Mouse (Mus musculus): ENCODE measurements around the gene Guca2b. TPM values are rescaled to one million over a fixed set of nuclear protein-coding genes. Genes with fewer than 3 reads are reported as not detected.

The Guca2b gene
- polyA plus RNA-seq, 1 experiment from 2014 or later: not detected

DNA sequence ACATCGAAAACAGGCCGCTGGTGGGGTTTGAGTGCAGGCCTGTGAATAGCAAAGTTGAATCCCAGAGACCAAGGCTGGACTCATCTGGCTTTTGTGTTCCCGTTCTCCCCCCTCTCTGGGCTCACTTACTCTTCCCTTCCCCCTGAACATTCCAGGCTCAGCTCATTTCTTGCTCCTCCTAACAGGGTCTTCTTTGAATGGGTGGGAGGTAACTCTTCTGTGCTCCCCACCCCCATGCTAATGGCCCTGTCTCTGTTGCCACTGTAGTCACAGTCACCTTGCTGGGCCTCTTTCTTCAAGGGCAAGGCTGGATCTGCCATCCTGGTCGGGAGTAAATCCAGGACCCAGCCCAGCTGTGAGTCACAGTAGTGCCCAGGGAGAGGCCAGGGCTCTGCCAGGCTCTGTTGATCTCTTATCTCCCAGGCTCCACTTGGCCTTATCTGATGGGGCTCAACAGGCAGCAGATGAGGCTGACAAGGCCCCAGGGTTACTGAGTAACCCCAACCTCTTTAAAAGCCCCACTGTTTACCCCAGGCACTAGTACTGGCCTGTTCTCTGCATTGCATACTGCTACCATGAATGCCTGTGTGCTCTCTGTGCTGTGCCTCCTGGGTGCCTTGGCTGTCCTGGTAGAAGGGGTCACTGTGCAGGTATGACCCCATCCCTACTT, 21.4 kb downstream of the Guca2b start, which contains the start of gene Guca2a:
Gene Guca2a, plus strand, starts transcription at position 529 of the 670 bp plus-strand sequence.
- Histone ChIP-seq H3K4me3 (ENCODE audit: low read depth, low read length) (no peak within 1 kb of the TSS), H3K36me3 (ENCODE audit: control insufficient read depth, insufficient read depth, low read length) (no peaks in the 10 kb centered on the region), H3K9ac (ENCODE audit: low read length) (no peak within 1 kb of the TSS), H3K9me3 (ENCODE audit: control insufficient read depth, low read length) (no peaks in the 10 kb centered on the region), H3K27ac (ENCODE audit: low read depth, low read length) (no peak within 1 kb of the TSS), H3K27me3 (ENCODE audit: control insufficient read depth, insufficient read depth, low read length) (no peaks in the 10 kb centered on the region), H3K4me2 (ENCODE audit: low read depth, low read length, severe bottlenecking) (no peak within 1 kb of the TSS), H3K4me1 (replicated peaks; ENCODE audit: control insufficient read depth, insufficient read depth, low read length) (no peaks in the 10 kb centered on the region; the same call in 1 of the 2 replicates)
- ATAC-seq (replicated peaks; ENCODE audit: low FRiP score) (no peak), DNase-seq (ENCODE audit: low spot score) (no peak)
- WGBS: 81% methylated on average over 4 of the region's 4 CpGs

- ATAC-seq (replicated peaks; ENCODE audit: low FRiP score) (no peak), DNase-seq (ENCODE audit: low spot score) (no peak)
- H3K36me3 ChIP-seq (ENCODE audit: control insufficient read depth, insufficient read depth, low read length): no peaks in the 10 kb centered on the region
- no peaks in the 10 kb centered on the region; the same call in 1 of the 2 replicates for H3K4me1 ChIP-seq (replicated peaks; ENCODE audit: control insufficient read depth, insufficient read depth, low read length)
- no peak overlapping the region for H3K4me2 ChIP-seq (ENCODE audit: low read depth, low read length, severe bottlenecking)
- H3K9me3 ChIP-seq (ENCODE audit: control insufficient read depth, low read length): no peaks in the 10 kb centered on the region
- no peak overlapping the region for H3K4me3 ChIP-seq (ENCODE audit: low read depth, low read length)
- H3K27me3 ChIP-seq (ENCODE audit: control insufficient read depth, insufficient read depth, low read length): no peaks in the 10 kb centered on the region
- no peak overlapping the region for H3K27ac ChIP-seq (ENCODE audit: low read depth, low read length)
- no peak overlapping the region for H3K9ac ChIP-seq (ENCODE audit: low read length)
- 90% methylated on average over 7 of the region's 7 CpGs for WGBS
Measured at GRCm38 (mm10) chr4:119636731-119637130, 22.0 kb downstream of the Guca2b start.

- H3K4me2 ChIP-seq (ENCODE audit: low read depth, low read length, severe bottlenecking): no peak overlapping the region
- DNase-seq (ENCODE audit: low spot score): no peak
- no peaks in the 10 kb centered on the region; the same call in 1 of the 2 replicates for H3K4me1 ChIP-seq (replicated peaks; ENCODE audit: control insufficient read depth, insufficient read depth, low read length)
- no peaks in the 10 kb centered on the region for H3K9me3 ChIP-seq (ENCODE audit: control insufficient read depth, low read length)
- H3K4me3 ChIP-seq (ENCODE audit: low read depth, low read length): no peak overlapping the region
- no peaks in the 10 kb centered on the region for H3K36me3 ChIP-seq (ENCODE audit: control insufficient read depth, insufficient read depth, low read length)
- H3K27ac ChIP-seq (ENCODE audit: low read depth, low read length): no peak overlapping the region
- H3K9ac ChIP-seq (ENCODE audit: low read length): no peak overlapping the region
- WGBS: 84% methylated on average over 8 of the region's 8 CpGs
- no peaks in the 10 kb centered on the region for H3K27me3 ChIP-seq (ENCODE audit: control insufficient read depth, insufficient read depth, low read length)
- no peak for ATAC-seq (replicated peaks; ENCODE audit: low FRiP score)
Measured at GRCm38 (mm10) chr4:119635686-119636085, 23.1 kb downstream of the Guca2b start.

- no peaks in the 10 kb centered on the region for H3K27me3 ChIP-seq (ENCODE audit: control insufficient read depth, insufficient read depth, low read length)
- H3K4me3 ChIP-seq (ENCODE audit: low read depth, low read length): no peak overlapping the region
- H3K9me3 ChIP-seq (ENCODE audit: control insufficient read depth, low read length): no peaks in the 10 kb centered on the region
- no peak overlapping the region for H3K4me2 ChIP-seq (ENCODE audit: low read depth, low read length, severe bottlenecking)
- H3K27ac ChIP-seq (ENCODE audit: low read depth, low read length): no peak overlapping the region
- H3K9ac ChIP-seq (ENCODE audit: low read length): no peak overlapping the region
- H3K4me1 ChIP-seq (replicated peaks; ENCODE audit: control insufficient read depth, insufficient read depth, low read length): no peaks in the 10 kb centered on the region; the same call in 1 of the 2 replicates
- no peaks in the 10 kb centered on the region for H3K36me3 ChIP-seq (ENCODE audit: control insufficient read depth, insufficient read depth, low read length)
- ATAC-seq (replicated peaks; ENCODE audit: low FRiP score): no peak
- DNase-seq (ENCODE audit: low spot score): no peak
- WGBS: 78% methylated on average over 6 of the region's 6 CpGs
Measured at GRCm38 (mm10) chr4:119634908-119635660, 23.7 kb downstream of the Guca2b start.

GRCm38 (mm10) chr4:119633948-119634347, 24.8 kb downstream of the Guca2b start:
- Histone ChIP-seq H3K4me3 (ENCODE audit: low read depth, low read length) (no peak overlapping the region), H3K36me3 (ENCODE audit: control insufficient read depth, insufficient read depth, low read length) (no peaks in the 10 kb centered on the region), H3K27ac (ENCODE audit: low read depth, low read length) (no peak overlapping the region), H3K4me2 (ENCODE audit: low read depth, low read length, severe bottlenecking) (no peak overlapping the region), H3K27me3 (ENCODE audit: control insufficient read depth, insufficient read depth, low read length) (no peaks in the 10 kb centered on the region), H3K9ac (ENCODE audit: low read length) (no peak overlapping the region), H3K9me3 (ENCODE audit: control insufficient read depth, low read length) (no peaks in the 10 kb centered on the region), H3K4me1 (replicated peaks; ENCODE audit: control insufficient read depth, insufficient read depth, low read length) (no peaks in the 10 kb centered on the region; the same call in 1 of the 2 replicates)
- no peak for DNase-seq (ENCODE audit: low spot score)
- no peak for ATAC-seq (replicated peaks; ENCODE audit: low FRiP score)
- WGBS: 94% methylated on average over 3 of the region's 3 CpGs

- no peak for DNase-seq (ENCODE audit: low spot score)
- Histone ChIP-seq H3K4me1 (replicated peaks; ENCODE audit: control insufficient read depth, insufficient read depth, low read length) (no peaks in the 10 kb centered on the region; the same call in 1 of the 2 replicates), H3K9me3 (ENCODE audit: control insufficient read depth, low read length) (no peaks in the 10 kb centered on the region), H3K27ac (ENCODE audit: low read depth, low read length) (no peak overlapping the region), H3K4me2 (ENCODE audit: low read depth, low read length, severe bottlenecking) (no peak overlapping the region), H3K4me3 (ENCODE audit: low read depth, low read length) (no peak overlapping the region), H3K9ac (ENCODE audit: low read length) (no peak overlapping the region), H3K27me3 (ENCODE audit: control insufficient read depth, insufficient read depth, low read length) (no peaks in the 10 kb centered on the region), H3K36me3 (ENCODE audit: control insufficient read depth, insufficient read depth, low read length) (no peaks in the 10 kb centered on the region)
- ATAC-seq (replicated peaks; ENCODE audit: low FRiP score): no peak
- WGBS: 73% methylated on average over 7 of the region's 7 CpGs
Measured at GRCm38 (mm10) chr4:119633342-119633741, 25.4 kb downstream of the Guca2b start.

DNA sequence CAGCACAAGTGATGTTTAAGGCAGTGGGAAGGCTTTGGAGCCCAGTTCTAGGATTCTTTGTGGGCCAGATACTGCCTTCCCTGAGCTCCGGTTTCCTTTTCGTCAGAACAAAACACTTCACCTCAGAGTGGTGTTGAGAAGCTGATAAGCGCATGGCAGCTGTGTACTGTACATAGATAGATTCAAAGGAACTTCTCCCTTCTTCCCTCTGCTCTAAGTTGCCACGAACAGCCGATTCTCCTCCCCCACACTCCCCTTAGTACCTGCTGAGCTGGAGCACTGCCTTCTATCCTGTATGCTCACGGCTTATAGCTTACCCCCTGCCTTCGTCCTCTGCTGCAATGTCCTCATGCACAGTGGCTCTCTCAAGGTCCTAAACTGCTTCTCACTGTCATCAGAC, 26.0 kb downstream of the Guca2b start:
- no peaks in the 10 kb centered on the region for H3K9me3 ChIP-seq (ENCODE audit: control insufficient read depth, low read length)
- no peak for ATAC-seq (replicated peaks; ENCODE audit: low FRiP score)
- no peak overlapping the region for H3K4me2 ChIP-seq (ENCODE audit: low read depth, low read length, severe bottlenecking)
- H3K4me3 ChIP-seq (ENCODE audit: low read depth, low read length): no peak overlapping the region
- no peak overlapping the region for H3K9ac ChIP-seq (ENCODE audit: low read length)
- WGBS: 59% methylated on average over 7 of the region's 7 CpGs
- H3K27ac ChIP-seq (ENCODE audit: low read depth, low read length): no peak overlapping the region
- no peaks in the 10 kb centered on the region for H3K36me3 ChIP-seq (ENCODE audit: control insufficient read depth, insufficient read depth, low read length)
- no peaks in the 10 kb centered on the region for H3K27me3 ChIP-seq (ENCODE audit: control insufficient read depth, insufficient read depth, low read length)
- no peaks in the 10 kb centered on the region; the same call in 1 of the 2 replicates for H3K4me1 ChIP-seq (replicated peaks; ENCODE audit: control insufficient read depth, insufficient read depth, low read length)
- DNase-seq (ENCODE audit: low spot score): no peak

DNA sequence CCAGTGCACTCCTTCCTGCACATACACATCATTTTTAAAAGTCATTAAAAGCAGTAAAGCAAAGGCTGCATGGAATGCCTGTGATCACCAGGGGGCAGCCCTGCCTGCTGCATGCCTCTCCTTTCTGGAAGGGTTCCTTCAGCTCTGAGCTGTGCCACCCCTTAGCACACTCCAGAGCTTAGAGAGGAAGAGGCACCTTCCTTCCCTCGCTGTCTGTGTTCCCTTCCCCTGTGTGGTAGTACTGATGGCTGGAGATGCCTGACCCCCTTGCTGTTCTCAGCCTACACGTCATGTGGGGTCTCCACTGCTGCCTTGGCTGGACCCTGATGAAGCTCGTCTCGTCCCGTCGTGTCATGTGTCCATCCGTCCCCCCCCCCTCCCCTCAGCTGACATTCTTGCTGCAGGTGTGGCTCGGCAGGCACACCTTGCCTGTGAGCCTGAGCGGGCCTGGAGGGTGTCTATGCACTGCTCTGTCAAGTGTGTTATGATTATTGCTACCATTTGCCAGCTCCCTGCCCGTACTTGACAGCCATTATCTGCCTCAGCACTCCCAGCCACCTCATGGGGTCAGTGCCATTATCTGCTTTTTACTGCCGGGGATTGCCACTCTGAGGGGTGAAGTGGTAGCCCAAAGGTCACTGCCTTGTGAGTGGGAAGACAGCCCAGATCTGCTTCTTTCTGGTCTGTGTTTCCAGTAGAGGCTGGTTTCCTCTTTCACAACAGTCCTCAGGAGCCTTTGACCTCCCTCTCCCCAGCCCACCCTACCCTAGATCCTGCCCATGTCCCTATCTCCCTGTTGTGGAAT, 27.4 kb downstream of the Guca2b start:
- H3K36me3 ChIP-seq (ENCODE audit: control insufficient read depth, insufficient read depth, low read length): no peaks in the 10 kb centered on the region
- no peaks in the 10 kb centered on the region for H3K27me3 ChIP-seq (ENCODE audit: control insufficient read depth, insufficient read depth, low read length)
- 83% methylated on average over 11 of the region's 11 CpGs for WGBS
- DNase-seq (ENCODE audit: low spot score) (peak; percentile 48), ATAC-seq (replicated peaks; ENCODE audit: low FRiP score) (no peak)
- H3K4me3 ChIP-seq (ENCODE audit: low read depth, low read length): no peak overlapping the region
- H3K27ac ChIP-seq (ENCODE audit: low read depth, low read length): no peak overlapping the region
- H3K9me3 ChIP-seq (ENCODE audit: control insufficient read depth, low read length): no peaks in the 10 kb centered on the region
- no peak overlapping the region for H3K4me2 ChIP-seq (ENCODE audit: low read depth, low read length, severe bottlenecking)
- H3K4me1 ChIP-seq (replicated peaks; ENCODE audit: control insufficient read depth, insufficient read depth, low read length): no peaks in the 10 kb centered on the region; the same call in 1 of the 2 replicates
- H3K9ac ChIP-seq (ENCODE audit: low read length): no peak overlapping the region

Measured in forebrain, embryonic 11.5 days (tissue).